Mouse (Mus musculus) forebrain, postnatal 0 days (tissue): ENCODE measurements around the gene Kank4. TPM values are rescaled to one million over a fixed set of nuclear protein-coding genes. Genes with fewer than 3 reads are reported as not detected.

Experiments
- ATAC-seq: fragments of 200-750 bp; cut with Nextera tagmentation; 2 replicates; pipeline ENCODE4 v1.8.0; 2017; ENCODE audit warnings: mild to moderate bottlenecking, moderate library complexity
- DNase-seq: peaks from one replicate; pipeline ENCODE4 v3.0.0-alpha.2; 2015
- H3K27ac ChIP-seq: fragments of 300-500 bp; sonication (generic); 2 replicates; pipeline ENCODE4 v1.5.1; 2014; ENCODE audit warnings: low read depth, mild to moderate bottlenecking, antibody characterized with exemption, low read length, moderate library complexity, mixed read lengths
- H3K27me3 ChIP-seq: fragments of 300-500 bp; sonication (generic); 2 replicates; pipeline ENCODE4 v1.6.1; 2014; ENCODE audit warnings: mild to moderate bottlenecking, low read length, mixed read lengths; ENCODE audit not compliant: insufficient read depth
- H3K36me3 ChIP-seq: fragments of 300-500 bp; sonication (generic); 2 replicates; pipeline ENCODE4 v1.6.1; 2014; ENCODE audit warnings: mild to moderate bottlenecking, moderate library complexity; ENCODE audit not compliant: insufficient read depth
- H3K4me1 ChIP-seq: fragments of 300-500 bp; sonication (generic); 2 replicates; pipeline ENCODE4 v1.6.1; 2014; ENCODE audit warnings: antibody characterized with exemption; ENCODE audit not compliant: insufficient read depth
- H3K4me2 ChIP-seq: fragments of 300-500 bp; sonication (generic); 2 replicates; pipeline ENCODE4 v1.6.1; 2014; ENCODE audit warnings: low read depth, mild to moderate bottlenecking, moderate library complexity
- H3K4me3 ChIP-seq: fragments of 300-500 bp; sonication (generic); 2 replicates; pipeline ENCODE4 v1.5.1; 2014; ENCODE audit warnings: low read depth, low read length, mixed read lengths
- H3K9ac ChIP-seq: fragments of 300-500 bp; sonication (generic); 2 replicates; pipeline ENCODE4 v1.6.1; 2014; ENCODE audit warnings: mild to moderate bottlenecking
- H3K9me3 ChIP-seq: fragments of 300-500 bp; sonication (generic); 2 replicates; pipeline ENCODE4 v1.6.1; 2016; ENCODE audit warnings: low read length
- CTCF ChIP-seq: sonication (generic); IDR thresholded peaks from 2 replicates; pipeline ENCODE4 v1.5.1; 2016; ENCODE audit warnings: antibody characterized with exemption, control low read depth, low read depth
- WGBS: fragments of 180-500 bp; shearing (Covaris S2); extraction: QIAGEN DNeasy Blood & Tissue Kit; methylation state at CpG from one replicate; pipeline ENCODE4 v1.1.7; 2014; 5-methylcytosine and 5-hydroxymethylcytosine counted together
- polyA plus RNA-seq: library from polyadenylated mRNA; unstranded; fragments of >200 nt; fragmentation: Nextera tagmentation; extraction: Ambion mirVana; gene quantifications from 2 replicates; pipeline ENCODE4 v1.2.1, GENCODE M21; 2015
- total RNA-seq: library from RNA; depleted of rRNA; stranded (reverse); fragments of >200 nt; gene quantifications from 2 replicates; pipeline ENCODE4 v1.2.3, GENCODE M21; 2014

Kank4 gene
- total and polyA plus RNA-seq, 2 experiments from 2014 or later = 0.17 to 1.9 TPM

DNA sequence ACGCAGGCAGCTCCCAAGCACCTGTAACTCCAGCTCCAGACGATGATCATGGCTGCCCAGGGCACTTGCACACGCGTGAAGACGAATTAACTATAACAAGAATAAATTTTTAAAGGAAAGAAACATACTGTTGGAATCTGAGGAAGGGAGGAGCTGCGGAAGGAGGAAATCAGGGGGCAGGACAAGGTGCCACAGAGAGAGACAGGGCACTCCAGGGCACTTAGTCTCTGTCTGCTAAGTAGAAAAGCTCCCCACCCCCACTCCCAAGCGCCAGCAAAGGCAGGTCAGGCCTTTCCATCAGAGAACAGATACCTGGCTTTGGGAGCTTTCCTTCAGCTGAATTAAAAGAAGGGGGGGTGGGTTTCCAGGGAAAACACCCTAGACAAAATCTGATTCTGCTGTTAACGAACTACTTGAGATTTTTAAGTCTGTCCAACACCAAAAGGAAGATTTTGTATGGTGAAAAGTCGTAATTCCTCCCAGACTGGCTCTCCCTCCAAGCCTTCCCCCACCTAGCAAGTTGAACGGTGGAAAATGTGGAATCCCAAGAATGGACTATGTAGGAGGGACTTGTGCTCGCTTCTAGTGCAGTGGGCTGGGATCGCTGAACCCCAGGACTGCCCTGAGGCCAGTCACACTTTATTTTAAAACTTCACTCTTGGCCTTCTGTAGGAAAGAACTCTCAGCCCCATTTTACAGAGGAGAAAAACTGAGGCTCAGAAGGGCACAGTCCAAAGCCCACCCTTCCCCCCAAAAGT is 11.9 kb downstream of the Kank4 start:
- no peak for ATAC-seq
- Histone ChIP-seq H3K9ac (no peak overlapping the region), H3K4me3 (no peak overlapping the region), H3K36me3 (no peaks in the 10 kb centered on the region), H3K27ac (no peak overlapping the region), H3K27me3 (no peaks in the 10 kb centered on the region), H3K9me3 (no peaks in the 10 kb centered on the region), H3K4me1 (no peaks in the 10 kb centered on the region), H3K4me2 (no peak overlapping the region)
- TF ChIP-seq CTCF = no peak
- WGBS = 69% methylated on average over 12 of the region's 12 CpGs
- DNase-seq = no peak

DNA sequence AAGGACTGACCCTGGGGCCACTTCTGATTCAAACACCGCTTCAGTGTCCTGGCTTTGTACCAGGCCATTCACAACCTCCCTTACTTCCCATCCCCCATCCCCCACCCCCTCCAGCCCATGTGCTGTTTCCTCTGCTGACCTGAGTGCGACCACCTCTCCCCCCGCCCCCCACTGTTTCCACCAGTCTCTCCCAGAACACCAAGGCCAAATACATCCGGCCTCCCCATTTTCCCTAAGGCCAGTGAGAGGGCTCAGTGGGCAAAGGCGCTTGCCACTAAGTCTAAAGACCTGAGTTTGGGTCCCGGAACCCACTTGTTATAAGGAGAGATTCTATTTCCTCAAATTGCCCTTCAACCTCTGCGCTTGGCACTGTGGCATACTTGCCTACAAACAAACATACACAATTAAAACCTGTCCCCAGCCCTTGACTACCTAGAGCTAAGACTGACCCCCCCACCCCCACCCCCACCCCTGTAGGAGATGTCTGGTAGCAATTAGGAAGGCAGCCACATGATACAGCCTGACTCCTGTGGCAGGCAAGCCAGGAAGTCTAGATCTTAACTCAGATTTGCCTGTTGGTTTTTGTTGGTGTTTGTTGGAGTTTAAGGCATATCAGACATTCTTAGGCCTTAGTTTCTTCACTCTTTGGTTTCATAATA is 12.7 kb downstream of the Kank4 start:
- 81% methylated on average over 7 of the region's 7 CpGs for WGBS
- no peak for ATAC-seq
- TF ChIP-seq CTCF = no peak

DNA sequence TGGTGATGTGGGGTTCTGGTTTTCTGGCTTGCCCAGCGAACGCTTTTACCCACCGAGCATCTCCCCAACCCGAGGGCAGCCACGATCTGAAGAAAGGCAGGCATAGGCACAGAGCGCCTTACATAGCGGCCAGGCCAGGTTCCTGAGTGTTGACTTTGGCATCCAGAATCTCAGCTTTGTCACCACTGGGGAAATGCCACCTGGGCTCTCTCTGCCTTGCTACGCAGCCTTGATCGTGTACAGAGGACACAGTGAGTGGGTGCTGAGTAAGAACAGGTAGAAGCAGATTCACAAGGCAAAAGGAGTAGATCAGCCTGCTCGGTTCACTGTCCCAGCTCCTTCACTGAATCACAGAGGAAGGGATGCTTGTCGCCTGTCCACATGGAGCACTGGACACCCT is 15.6 kb downstream of the Kank4 start:
- Histone ChIP-seq H3K9ac (no peak overlapping the region), H3K4me2 (no peak overlapping the region), H3K27ac (no peak overlapping the region), H3K4me1 (no peaks in the 10 kb centered on the region), H3K9me3 (no peaks in the 10 kb centered on the region), H3K27me3 (no peaks in the 10 kb centered on the region), H3K4me3 (no peak overlapping the region), H3K36me3 (no peaks in the 10 kb centered on the region)
- DNase-seq = no peak
- ATAC-seq = no peak
- no peak for TF ChIP-seq CTCF
- 94% methylated on average over 11 of the region's 11 CpGs for WGBS

More for the DNA sequence above, 12.7 kb downstream of the Kank4 start:
- H3K4me3 ChIP-seq = no peak overlapping the region
- no peak overlapping the region for H3K4me2 ChIP-seq
- no peaks in the 10 kb centered on the region for H3K4me1 ChIP-seq
- H3K36me3 ChIP-seq = no peaks in the 10 kb centered on the region
- DNase-seq = no peak
- no peaks in the 10 kb centered on the region for H3K9me3 ChIP-seq
- H3K9ac ChIP-seq = no peak overlapping the region
- no peak overlapping the region for H3K27ac ChIP-seq
- H3K27me3 ChIP-seq = no peaks in the 10 kb centered on the region

- no peak for TF ChIP-seq CTCF
- no peaks in the 10 kb centered on the region for H3K36me3 ChIP-seq
- H3K4me3 ChIP-seq = no peak overlapping the region
- H3K9ac ChIP-seq = no peak overlapping the region
- DNase-seq (peak; percentile 24), ATAC-seq (no peak)
- H3K27ac ChIP-seq = no peak overlapping the region
- H3K27me3 ChIP-seq = no peaks in the 10 kb centered on the region
- H3K4me2 ChIP-seq = no peak overlapping the region
- H3K9me3 ChIP-seq = no peaks in the 10 kb centered on the region
- no peaks in the 10 kb centered on the region for H3K4me1 ChIP-seq
- 49% methylated on average over 8 of the region's 8 CpGs for WGBS
Measured at GRCm38 (mm10) chr4:98800824-98801223, 16.5 kb downstream of the Kank4 start.

DNA sequence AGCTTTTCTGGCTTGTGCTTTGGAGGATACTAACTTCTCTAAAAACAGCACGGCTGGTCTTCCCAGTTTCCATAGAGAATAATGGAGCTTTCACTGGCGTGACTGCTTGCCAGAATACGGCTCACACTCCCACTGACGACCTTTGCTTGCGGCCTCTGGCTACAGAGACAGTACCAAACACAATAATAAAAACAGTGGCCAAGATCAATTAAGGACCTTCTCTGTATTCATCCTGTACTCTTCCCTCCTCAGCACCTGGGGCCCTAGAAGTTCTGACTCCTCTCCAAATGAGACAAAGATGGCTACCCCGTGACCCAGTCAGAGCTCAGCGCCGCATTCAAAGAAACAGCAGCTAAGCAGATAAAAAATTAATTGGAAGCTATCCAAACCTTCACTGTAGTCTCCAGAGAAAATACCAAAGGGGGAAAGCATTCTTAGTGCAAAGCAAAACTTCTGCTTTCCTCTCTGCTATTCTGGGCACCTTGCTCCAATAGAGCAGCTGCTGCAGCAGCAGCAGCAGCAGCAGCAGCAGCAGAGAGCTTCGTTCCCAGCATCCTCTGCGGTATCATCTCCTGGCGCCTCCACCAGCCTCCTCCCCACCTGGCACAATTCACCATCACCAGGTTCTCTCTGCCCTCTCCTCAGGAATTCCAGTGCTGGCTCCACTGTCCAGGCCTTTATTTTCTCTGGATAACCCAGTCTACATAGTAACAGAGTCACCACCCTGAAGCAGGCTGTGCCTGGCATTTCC is 20.6 kb downstream of the Kank4 start:
- Histone ChIP-seq H3K9me3 (no peaks in the 10 kb centered on the region), H3K27me3 (no peaks in the 10 kb centered on the region), H3K27ac (no peak overlapping the region), H3K9ac (no peak overlapping the region), H3K4me3 (no peak overlapping the region), H3K4me1 (no peaks in the 10 kb centered on the region), H3K36me3 (no peaks in the 10 kb centered on the region), H3K4me2 (no peak overlapping the region)
- no peak for TF ChIP-seq CTCF
- DNase-seq (peak; percentile 22), ATAC-seq (peak; percentile 65)
- 42% methylated on average over 11 of the region's 11 CpGs for WGBS

DNA sequence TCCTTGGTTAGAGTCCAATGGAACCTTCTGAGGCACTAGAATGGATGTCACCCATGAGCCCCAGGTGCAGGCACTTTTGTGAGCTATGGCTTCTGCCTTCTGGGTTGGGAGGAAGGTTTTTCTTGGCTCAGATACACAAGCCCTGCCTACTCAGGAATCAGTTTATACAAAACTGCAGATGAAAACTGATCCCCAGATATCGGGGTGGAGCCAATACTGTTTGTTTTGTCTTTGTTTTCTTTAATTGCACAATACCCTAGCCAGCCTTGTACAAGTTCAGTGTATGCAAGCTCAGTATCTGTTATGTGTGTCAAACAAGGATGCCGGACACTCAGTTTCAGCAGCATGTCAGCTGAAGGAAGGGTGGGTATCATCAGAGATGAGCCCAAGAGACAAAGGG is 22.1 kb downstream of the Kank4 start:
- H3K9ac ChIP-seq = no peak overlapping the region
- no peak for DNase-seq
- TF ChIP-seq CTCF = no peak
- no peak overlapping the region for H3K4me3 ChIP-seq
- no peaks in the 10 kb centered on the region for H3K9me3 ChIP-seq
- H3K27ac ChIP-seq = no peak overlapping the region
- H3K4me2 ChIP-seq = no peak overlapping the region
- H3K36me3 ChIP-seq = no peaks in the 10 kb centered on the region
- 79% methylated on average over 2 of the region's 2 CpGs for WGBS
- ATAC-seq = no peak
- H3K27me3 ChIP-seq = no peaks in the 10 kb centered on the region
- no peaks in the 10 kb centered on the region for H3K4me1 ChIP-seq

- no peak for DNase-seq
- H3K27me3 ChIP-seq = no peaks in the 10 kb centered on the region
- no peaks in the 10 kb centered on the region for H3K9me3 ChIP-seq
- no peaks in the 10 kb centered on the region for H3K36me3 ChIP-seq
- ATAC-seq = no peak
- H3K4me2 ChIP-seq = no peak overlapping the region
- H3K4me1 ChIP-seq = peaks cover 7% of the 10 kb centered on the region; the same call in 1 of the 2 replicates
- WGBS = 92% methylated on average over 9 of the region's 9 CpGs
- H3K9ac ChIP-seq = no peak overlapping the region
- TF ChIP-seq CTCF = no peak
- no peak overlapping the region for H3K27ac ChIP-seq
- no peak overlapping the region for H3K4me3 ChIP-seq
Measured at GRCm38 (mm10) chr4:98793486-98793885, 23.9 kb downstream of the Kank4 start.
